Mouse (Mus musculus) thymus, adult 2 months (tissue): ENCODE measurements around the gene Zfp973. TPM values are rescaled to one million over a fixed set of nuclear protein-coding genes. Genes with fewer than 3 reads are reported as not detected.
A peak's percentile ranks its signal among the peaks of the same experiment; 100 is the strongest.
"Not testable (repeated sequence)": the region's sequence is repeated elsewhere in the genome, so short reads cannot be mapped to it uniquely, and the experiment has no call there.

Experiments used
- DNase-seq: peaks from one replicate; pipeline ENCODE4 v3.0.0; 2021
- H3K27ac ChIP-seq: fragments of 200-500 bp; 2 replicates; pipeline ENCODE4 v1.5.1; 2012; ENCODE audit warnings: low read length, control low read depth; ENCODE audit not compliant: control insufficient read depth, insufficient read depth
- H3K27me3 ChIP-seq: fragments of 200-500 bp; 2 replicates; pipeline ENCODE4 v1.6.1; 2012; ENCODE audit warnings: mild to moderate bottlenecking, low read length, moderate library complexity, mixed read lengths; ENCODE audit not compliant: control insufficient read depth, insufficient read depth
- H3K36me3 ChIP-seq: fragments of 200-500 bp; 2 replicates; pipeline ENCODE4 v1.6.1; 2012; ENCODE audit warnings: mild to moderate bottlenecking, low read length, moderate library complexity; ENCODE audit not compliant: control insufficient read depth, insufficient read depth
- H3K4me1 ChIP-seq: fragments of 200-500 bp; replicated peaks from 2 replicates; pipeline ENCODE4 v1.6.1; 2012; ENCODE audit warnings: low read length; ENCODE audit not compliant: control insufficient read depth, insufficient read depth
- H3K4me3 ChIP-seq: fragments of 200-500 bp; 2 replicates; pipeline ENCODE4 v1.5.1; 2012; ENCODE audit warnings: mild to moderate bottlenecking, low read length, control low read depth, moderate library complexity; ENCODE audit not compliant: control insufficient read depth, insufficient read depth
- WGBS: fragments of 180-500 bp; shearing (Covaris S2); methylation state at CpG from one replicate; pipeline ENCODE4 v1.1.7; 2018; 5-methylcytosine and 5-hydroxymethylcytosine counted together
- polyA plus RNA-seq: library from polyadenylated mRNA; depleted of rRNA; stranded (reverse); fragments of >200 nt; gene quantifications from 2 replicates; pipeline ENCODE4 v1.2.3, GENCODE M21; 2012; rRNA removed

The Zfp973 gene
- 2.5 and 2.8 TPM in 2 replicates for polyA plus RNA-seq

DNA sequence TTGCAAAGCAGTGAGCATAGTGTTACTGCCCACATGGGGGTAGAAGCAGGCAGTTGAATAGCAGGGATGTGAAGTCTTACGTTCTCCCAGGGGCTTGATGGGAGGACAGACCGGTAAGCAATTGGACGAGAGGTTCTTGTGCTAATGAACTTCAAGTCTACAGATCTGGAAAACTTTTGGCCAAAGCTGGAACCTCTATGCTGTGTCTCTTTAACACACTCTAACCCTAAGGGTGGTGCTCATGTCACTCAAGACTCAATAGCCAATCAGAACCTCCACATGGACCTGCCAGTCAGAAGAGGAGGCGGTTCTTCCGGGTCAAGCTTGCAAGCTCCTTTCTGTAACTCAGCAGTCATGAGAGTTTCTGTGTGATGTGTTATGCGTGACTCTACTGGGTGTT is at the start of gene Zfp973:
Gene Zfp973, plus strand, starts transcription at position 301 of the 400 bp plus-strand sequence.
- no CpG with 5 or more reads among the region's 6 CpGs for whole genome bisulfite sequencing
- H3K4me1 ChIP-seq, H3K4me3 ChIP-seq, DNase-seq, H3K27me3 ChIP-seq, H3K36me3 ChIP-seq, H3K27ac ChIP-seq: not testable (repeated sequence)

DNA sequence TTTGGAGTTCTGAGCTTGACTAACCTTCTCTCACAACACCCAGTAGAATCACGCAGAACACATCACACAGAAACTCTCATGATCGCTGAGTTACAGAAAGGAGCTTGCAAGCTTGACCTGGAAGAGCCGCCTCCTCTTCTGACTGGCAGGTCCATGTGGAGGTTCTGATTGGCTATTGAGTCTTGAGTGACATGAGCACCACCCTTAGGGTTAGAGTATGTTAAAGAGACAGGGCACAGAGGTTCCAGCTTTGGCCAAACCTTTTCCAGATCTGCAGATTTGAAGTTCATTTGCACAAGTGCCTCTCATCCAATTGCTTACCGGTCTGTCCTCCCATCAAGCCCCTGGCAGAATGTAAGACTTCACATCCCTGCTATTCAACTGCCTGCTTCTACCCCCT is 34.1 kb upstream of the Zfp973 start, which contains the start of gene Gm14308:
Gene Gm14308, minus strand, starts transcription at position 101 of the 400 bp plus-strand sequence.
- H3K27ac ChIP-seq, H3K36me3 ChIP-seq, H3K4me1 ChIP-seq, DNase-seq, H3K27me3 ChIP-seq, H3K4me3 ChIP-seq: not testable (repeated sequence)
- no CpG with 5 or more reads among the region's 4 CpGs for WGBS

DNA sequence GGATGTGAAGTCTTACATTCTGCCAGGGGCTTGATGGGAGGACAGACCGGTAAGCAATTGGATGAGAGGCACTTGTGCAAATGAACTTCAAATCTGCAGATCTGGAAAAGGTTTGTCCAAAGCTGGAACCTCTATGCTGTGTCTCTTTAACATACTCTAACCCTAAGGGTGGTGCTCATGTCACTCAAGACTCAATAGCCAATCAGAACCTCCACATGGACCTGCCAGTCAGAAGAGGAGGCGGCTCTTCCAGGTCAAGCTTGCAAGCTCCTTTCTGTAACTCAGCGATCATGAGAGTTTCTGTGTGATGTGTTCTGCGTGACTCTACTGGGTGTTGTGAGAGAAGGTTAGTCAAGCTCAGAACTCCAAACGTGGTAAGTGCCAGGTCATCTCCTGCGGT is 37.7 kb downstream of the Zfp973 start, which contains the start of gene Gm14305:
Gene Gm14305, plus strand, starts transcription at position 278 of the 400 bp plus-strand sequence.
- not testable (repeated sequence) for H3K27me3 ChIP-seq, H3K36me3 ChIP-seq, H3K4me1 ChIP-seq, H3K27ac ChIP-seq
- peak; percentile 8 for DNase-seq
- peak within 1 kb of the TSS; percentile 56 for H3K4me3 ChIP-seq
- WGBS: 0% methylated on average over 4 of the region's 6 CpGs

Other genes with a start within 250 kb of the Zfp973 start
- 0.80 and 1.1 TPM in 2 replicates for gene Gm14435, start 246.9 kb upstream of the Zfp973 start, polyA plus RNA-seq
- 3.2 and 3.5 TPM in 2 replicates for gene Gm14434, start 183.7 kb upstream of the Zfp973 start, polyA plus RNA-seq
- not detected in 2 replicates for gene Zfp967, start 149.5 kb upstream of the Zfp973 start, polyA plus RNA-seq
- 1.5 and 5.0 TPM in 2 replicates for gene Gm14308, start 34.2 kb upstream of the Zfp973 start, polyA plus RNA-seq
- gene Gm14305, start 37.8 kb downstream of the Zfp973 start, polyA plus RNA-seq: 3.4 and 4.9 TPM in 2 replicates
- gene Gm14295, start 128.1 kb downstream of the Zfp973 start, polyA plus RNA-seq: 2.0 and 2.1 TPM in 2 replicates
- not detected in 2 replicates for gene Gm14408, start 160.6 kb downstream of the Zfp973 start, polyA plus RNA-seq